Mouse (Mus musculus) mesoderm, embryonic 11.5 days (tissue): ENCODE data around the gene Gm20388.

Experiments used
- DNase-seq: peaks from one replicate; pipeline ENCODE4 v3.0.0-alpha.2; 2012; ENCODE audit warnings: low read depth, low spot score

Gene Gm20388

DNA sequence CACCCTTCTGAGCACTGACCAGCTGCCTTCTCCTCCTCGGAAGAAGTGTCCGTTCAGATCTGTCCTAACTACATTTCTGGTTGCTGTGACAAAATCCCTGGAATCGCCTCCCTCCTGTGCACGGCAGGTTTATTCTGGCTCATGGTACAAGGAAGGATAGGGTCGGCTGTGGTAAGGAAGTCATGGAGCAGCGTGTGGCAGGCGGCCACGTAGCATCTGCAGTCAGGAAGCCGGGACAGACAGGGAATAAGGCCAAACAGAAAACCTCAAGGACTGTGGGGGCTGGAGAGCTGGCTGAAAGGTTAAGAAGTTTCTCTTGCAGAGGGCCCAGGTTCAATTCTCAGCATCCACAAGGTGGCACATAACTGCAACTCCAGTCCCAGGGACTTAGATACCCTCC is 2271.3 kb downstream of the Gm20388 start:
- DNase-seq: no peak

DNA sequence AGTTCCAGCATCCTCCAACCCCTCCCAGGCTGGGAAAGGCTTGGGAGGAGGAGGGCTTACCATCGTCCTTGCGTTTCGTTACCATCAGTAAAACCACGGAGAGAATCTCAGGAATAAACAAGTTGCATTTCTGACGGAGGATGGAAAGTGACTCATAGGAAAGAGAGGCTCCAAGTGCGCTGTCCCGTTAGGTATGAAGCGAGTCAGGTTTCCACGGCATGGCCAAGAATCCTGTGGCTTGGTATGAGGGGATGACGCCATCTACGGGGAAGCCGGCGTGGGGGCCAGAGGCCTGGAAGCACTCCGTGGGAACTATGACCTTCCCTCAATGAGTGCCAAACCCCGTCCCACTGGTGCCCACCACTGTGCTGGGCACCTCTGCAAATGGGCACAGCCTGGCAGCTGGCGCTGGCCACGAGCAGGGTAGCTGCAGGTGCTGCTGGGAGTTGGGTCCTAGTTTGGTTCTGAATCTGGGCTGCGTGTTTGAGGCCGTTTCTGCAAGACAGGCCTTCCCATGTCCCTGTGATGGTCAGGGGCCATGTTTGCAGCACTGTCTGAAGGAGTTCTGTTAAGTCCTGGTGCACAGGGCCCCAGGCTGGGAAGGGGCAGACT is 2275.8 kb downstream of the Gm20388 start:
- DNase-seq: no peak

DNA sequence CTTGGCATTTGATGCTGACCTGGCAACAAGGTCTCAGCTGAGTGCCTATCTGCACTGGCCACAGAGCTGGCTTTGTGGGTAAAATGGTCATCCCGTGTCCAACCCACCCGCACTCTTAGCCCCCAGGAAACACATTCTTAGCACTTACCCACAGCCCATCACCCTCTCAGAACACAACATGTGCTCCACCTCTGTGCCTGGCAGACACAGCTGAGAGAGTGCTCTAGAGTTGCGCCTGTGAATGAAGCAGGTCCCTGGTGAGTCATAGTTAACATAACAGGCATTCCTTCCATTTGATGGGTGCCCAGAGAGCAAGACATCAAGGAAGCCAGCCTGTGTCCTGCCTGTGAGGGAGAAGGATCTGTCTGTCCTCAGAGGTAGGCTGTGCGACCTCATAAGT is 2276.6 kb downstream of the Gm20388 start:
- no peak for DNase-seq

DNA sequence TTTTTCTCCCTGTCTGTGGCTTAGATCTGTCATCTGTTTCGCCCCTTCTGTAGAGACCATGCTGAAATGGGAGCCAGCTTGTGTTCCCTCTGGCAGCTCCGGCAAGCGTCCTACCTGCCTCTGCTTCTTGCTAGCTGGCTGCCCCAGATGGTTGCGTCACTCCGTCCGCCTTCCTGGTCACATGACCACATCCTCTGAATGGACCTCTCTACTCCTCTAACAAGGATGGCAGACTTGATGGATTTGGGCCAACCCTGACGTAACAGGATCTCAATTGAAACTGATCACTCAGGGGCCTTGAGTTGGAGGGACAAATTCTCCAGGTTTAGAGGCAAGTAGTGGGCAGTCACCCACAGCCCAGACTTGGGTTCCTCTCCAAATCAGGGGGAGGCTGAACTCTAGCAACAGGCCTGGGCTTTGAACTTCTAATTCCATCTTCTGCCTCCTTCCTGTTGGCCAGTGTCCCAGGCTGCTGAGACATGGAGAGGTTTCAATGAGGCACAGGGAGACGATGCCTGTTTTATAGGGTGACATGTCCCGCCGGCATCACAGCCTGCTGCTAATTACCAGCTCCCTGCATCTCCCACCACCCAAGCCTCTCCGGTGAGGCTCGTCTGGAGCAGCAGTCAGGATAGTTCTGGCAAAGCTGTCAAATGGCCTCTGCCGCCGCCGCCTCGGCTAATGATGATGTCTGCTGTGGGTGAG is 2279.9 kb downstream of the Gm20388 start:
- no peak for DNase-seq

DNA sequence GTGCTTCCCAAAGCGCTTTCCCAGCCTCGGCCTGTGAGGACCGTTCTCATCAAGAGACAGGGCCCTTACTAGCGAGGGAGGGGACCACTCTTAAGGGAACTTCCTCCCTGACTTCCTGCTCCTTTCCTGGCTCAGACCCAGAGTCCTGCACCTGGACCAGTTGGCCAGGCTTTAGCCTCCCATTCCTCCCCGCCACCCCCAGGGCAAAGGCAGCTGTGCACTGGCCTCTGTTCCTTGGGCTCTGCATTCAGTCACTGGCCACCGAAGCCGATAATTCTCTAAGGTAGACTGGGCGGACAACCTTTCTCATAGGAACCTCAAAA is 2280.4 kb downstream of the Gm20388 start:
- no peak for DNase-seq

DNA sequence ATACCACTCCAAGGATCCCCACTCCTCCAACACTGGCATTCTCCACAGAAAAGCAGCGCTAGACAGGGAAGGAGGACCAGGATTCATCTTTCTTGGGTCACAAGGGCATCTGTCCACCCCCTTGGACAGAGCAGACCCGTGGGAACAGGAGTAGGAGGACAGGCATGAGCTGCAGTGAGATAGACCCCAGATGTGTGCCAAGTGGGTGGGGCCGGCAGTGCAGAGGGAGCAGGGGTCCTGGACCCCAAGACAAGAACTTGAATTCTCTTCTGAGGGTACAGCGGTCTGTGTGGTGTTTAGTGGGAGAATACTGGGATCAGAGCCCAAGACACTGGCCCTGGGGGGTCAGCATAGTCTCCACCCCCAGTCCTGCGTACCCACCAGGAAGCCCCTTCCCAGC is 2282.1 kb downstream of the Gm20388 start:
- no peak for DNase-seq

DNA sequence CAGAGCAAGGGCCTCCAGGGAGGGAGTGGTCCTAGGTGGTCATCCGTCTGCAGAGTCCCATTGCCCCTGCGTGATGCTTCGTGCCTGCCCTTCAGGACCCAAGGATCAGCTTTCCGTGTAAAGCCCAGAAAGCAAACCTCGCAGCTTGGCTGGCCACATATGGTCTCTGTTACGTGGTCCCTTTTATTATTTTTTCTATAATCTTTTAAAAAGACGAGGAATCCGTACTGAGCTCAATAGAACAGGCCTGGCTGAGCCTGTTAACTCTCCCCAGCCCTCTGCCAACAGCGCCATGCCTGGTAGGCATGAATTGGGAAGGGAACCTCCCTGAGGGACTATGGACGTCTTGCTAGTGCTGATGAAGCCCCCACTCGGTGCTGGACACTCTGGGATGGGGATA is 2282.9 kb downstream of the Gm20388 start:
- no peak for DNase-seq

DNA sequence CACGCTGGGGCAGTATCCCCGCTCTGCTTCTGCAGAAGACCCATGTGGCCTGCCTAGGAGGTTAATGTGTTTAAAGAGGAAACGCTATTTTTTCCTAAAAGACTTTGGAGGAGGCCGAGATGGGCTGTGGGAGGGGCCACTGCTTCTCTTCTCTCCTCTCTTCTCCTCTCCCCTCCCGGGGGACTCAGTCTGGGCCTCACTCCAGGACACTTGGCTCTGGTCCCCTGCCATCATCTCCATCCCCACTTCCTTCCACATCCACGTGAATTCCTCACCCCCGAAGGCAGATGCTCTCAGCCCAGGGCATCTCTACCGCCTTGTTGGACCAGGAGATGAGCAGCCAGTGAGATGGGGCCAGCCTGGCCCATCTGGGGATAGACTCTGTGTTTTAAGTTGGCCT is 2283.8 kb downstream of the Gm20388 start:
- no peak for DNase-seq

DNA sequence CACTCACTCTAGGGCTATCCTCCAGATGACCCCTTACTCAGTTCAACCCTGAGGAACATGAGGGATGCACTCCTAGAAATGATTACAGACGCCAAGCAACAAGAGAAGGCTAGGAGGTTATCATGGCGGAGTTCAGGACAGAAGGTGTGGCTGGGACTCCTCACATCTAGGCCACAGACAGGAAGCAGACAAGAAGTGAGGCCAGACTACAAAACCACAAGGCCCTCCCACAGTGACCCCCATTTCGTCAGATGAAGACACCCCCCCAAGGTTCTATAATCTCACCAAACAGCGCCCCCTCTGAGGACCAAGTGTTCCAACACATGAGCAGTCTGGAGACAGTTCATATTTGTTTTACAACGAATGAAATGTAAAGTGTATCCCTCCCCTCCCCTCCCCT is 2286.7 kb downstream of the Gm20388 start:
- no peak for DNase-seq

DNA sequence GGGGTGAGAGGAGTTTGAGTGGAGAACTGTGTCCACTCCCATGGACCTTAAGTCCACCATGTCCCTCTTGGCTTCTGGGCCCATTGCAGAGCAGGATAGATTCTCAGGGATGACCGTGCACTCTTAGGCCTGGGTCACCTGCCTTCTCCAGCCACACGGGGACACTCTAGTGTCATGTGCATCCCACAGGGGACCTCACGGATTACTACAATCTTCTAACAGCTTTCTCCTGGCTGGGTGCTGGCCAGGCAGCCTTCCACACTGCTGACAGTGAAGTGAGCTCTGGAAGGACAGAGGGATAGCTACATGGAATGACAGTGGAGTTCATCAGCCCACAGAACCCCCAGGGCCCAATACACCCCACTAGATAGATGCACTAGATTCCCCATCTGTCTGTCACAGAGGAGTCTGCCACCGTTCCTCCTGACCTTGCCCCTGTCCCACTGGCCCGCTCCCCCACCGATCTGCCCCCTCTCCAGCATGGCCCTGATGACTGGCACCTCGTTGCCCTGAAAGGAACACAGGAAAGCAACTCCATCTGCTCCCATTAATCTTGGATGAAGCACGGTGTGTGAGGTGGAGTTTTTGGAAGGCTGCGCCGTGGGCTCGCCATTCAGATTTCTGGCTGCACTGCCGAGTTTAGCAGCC is 2287.9 kb downstream of the Gm20388 start:
- no peak for DNase-seq

DNA sequence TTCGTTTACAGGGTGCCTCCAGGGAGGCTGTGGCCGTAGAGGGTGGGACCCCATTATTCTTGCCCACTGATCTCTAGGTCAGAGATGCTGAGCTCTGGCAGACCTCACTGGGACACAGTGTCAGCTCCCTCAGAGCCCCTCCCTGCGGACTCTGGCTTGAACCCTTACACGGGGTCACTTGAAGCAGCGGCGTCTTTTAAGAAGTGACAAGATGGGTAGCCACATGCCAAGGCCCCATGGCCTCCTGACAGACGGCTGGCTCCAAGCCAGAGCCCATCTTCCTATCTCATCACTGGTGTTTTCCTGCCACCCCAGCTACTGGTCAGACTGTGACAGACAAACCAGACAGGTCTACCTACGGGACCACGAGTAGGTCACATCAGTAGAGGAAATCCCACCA is 2288.6 kb downstream of the Gm20388 start:
- DNase-seq: no peak

DNA sequence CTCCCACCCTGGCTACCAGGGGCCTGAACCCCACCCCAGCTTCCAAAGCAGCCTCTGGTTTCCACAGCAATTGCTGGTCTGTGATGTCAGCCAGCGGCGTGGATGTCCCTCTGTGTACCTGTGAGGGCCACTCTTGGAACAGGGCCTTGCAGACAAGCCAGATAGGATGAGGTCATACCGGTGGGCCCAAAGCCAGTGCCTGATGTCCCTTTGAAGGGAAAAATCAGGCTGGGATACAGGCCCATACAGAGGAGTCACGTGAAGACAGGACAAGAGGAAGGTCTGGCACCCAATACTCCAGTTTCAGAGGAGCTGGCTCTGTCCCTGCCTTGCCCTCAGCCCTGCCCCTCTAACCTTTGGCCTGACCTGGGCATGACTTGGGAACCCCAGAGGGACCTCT is 2289.2 kb downstream of the Gm20388 start:
- no peak for DNase-seq

DNA sequence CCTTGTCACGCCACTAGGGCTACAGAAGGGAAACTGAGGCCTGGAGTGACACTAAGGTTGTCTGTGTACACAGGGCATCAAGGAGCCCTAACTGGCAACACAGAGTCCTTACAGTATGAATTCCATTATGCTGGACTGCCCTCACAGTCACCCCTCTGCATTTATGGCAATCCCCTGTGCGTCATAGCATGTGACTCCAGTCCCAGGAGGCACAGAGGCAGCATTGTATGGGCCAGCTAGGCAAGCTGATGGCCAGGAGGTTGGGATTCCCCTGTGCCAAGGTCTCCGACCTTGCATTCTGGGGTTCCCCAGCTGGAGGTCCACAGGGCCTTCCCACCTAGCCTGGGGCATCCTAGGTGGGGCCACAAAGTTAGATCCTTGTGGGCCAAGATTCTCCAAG is 2300.9 kb downstream of the Gm20388 start:
- no peak for DNase-seq

DNA sequence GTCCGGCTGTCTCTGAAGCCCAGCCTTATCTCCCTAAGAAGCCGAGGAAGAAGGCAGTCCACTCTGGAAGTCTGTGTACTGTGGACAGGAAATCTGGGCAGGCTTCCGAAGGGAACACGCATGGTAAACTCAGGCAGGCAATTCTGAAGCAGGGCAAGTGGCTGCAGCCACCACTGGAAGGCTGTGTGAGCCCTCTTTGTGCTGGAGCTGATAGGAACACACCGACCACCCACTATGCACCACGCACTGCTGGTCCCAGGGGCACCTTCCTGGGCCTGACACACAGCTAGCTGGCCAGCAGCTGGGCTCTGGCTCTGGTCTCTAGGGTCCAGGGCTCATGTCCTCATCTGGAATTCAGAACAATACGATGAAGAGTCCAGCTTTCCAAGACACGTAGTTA is 2305.0 kb downstream of the Gm20388 start:
- DNase-seq: no peak

DNA sequence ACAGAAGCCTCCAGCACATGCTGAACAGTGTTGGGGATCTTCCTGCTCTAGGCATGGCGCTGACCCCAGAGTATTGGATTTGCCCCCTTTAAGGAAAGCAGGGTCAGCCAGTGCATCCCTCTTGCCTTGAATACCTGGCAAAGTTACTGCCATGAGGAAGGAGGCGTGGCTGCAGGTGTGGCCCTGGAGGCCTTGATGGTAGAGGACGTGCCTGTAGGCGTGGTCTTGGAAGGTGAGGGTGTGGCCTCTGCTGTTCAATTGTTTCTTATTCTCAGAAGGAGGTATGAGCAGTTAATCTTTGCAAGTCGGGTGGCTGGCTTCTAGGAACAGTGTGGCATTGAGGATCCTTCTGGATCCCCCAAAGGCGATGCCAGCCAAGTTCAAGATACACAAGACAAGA is 2305.8 kb downstream of the Gm20388 start:
- no peak for DNase-seq

DNA sequence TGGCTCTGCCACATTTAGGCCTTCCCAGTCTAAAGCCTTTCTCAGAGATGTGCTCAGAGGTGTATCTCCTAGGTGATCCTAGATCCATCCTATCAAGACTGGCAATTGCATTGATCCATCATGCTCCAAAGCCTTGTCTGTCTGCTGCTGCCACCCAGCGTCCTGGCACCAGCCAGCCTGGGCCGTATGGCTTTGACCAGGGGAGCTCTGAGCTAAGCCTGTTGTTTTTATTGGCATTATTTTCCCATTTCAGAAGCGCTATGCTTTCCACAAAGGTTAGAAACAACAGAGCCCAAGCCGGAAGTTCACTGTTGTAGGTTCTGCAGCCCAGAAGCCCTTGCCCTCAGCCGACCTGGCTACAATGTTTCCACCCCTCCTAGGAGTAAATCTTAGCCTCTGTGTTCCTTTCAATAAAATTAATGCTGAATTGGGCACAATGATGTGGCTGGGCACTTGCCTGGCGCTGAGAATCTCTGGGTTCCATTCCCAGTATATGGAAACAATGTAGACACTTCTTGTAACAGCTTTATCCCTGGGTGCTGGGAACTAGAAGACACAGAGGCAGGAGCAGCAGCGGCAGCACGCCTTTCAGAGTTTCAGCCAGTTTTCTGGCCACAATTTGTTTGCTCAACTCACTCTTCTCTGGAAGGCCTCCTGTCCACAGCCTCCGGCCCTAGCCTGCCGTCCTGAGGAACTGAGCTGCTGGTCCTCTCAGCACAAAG is 2307.0 kb downstream of the Gm20388 start:
- no peak for DNase-seq

DNA sequence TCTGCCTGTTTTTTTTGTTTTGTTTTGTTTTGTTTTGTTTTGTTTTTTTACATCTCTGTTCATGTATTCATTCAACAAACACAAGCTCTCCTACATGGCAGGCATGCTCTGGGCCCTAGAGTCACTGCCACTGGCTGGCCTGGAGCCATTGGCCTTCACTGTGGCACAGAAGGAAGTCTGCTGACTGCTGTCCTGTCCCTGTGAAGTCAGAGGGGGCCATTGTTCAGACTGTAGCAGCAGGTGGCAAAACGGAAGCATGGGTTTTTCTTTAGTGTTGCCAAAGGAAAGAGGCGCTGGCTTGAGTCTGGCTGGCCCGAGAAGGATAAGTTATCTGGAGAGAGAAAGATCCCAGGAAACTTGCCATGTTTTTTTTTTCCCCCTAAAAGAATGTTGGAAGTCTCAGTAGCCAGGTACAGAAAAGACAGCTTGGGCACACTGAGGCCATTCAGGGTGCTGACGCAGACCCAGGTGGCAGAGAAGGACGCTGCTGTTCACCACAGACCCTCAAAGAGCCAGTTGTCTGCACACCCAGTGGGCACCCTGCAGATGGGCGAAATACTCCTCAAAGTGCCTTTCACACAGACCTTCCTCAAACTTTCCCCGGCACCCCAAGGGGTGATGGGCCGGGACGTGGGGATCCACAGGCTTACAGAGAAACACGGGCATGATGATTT is 2313.5 kb downstream of the Gm20388 start:
- no peak for DNase-seq

DNA sequence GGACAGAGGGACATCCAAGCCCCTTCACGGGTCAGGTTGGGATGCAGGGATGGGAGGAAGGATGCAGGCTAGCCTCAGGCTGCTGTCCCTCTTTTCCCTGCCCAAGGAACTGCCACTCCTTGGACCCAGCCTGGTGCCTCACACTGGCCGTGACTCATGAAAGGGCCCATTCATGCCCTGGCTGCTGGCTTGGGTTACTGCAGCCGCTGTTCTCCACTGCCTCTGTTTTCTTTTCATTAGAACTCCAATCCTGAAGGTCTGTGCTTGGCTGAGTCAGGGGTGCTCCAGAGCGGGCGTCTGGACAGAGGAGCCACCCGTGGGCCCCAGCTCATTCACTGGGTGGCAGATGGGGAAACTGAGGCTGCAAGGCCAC is 2314.0 kb downstream of the Gm20388 start:
- peak; percentile 44 for DNase-seq

DNA sequence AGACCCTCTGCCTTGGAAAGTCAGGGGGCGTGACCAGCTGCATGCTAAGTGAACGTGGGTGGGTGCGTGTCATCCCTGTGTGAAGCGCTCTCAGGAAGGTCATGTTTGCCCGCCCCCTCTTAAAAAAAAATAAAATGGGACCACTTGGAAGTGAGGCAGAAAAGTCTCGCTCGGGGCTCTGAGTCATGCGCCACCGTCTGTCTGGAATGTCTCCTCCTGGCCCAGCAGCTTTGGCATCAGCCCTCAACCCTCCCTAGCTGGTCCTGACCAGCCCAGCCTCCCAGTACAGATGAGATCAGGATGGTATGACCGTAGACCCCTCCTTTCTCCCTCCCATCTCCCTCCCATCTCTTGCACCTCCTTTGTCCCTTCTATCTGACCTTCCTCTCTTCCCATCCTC is 2314.8 kb downstream of the Gm20388 start:
- DNase-seq: no peak

DNA sequence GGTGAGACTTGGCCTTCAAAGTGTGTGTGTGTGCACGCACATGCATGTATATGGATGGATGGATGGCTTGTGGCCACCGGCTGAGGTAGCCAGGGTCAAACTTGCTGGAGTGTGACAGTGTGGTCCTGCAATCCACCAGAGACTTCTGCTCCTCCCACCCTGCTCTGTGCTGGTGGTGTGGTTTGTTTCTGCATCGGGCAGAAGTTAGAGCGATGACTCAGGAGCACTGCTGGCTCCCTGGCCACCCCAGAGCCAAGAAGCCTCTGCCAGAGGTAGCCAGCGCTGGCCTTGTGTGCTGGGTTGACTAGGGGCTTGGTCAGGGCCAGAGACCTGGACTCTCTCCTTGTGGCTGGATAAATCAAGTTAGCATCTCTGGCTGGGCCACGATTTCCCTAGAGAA is 2316.7 kb downstream of the Gm20388 start:
- DNase-seq: no peak

DNA sequence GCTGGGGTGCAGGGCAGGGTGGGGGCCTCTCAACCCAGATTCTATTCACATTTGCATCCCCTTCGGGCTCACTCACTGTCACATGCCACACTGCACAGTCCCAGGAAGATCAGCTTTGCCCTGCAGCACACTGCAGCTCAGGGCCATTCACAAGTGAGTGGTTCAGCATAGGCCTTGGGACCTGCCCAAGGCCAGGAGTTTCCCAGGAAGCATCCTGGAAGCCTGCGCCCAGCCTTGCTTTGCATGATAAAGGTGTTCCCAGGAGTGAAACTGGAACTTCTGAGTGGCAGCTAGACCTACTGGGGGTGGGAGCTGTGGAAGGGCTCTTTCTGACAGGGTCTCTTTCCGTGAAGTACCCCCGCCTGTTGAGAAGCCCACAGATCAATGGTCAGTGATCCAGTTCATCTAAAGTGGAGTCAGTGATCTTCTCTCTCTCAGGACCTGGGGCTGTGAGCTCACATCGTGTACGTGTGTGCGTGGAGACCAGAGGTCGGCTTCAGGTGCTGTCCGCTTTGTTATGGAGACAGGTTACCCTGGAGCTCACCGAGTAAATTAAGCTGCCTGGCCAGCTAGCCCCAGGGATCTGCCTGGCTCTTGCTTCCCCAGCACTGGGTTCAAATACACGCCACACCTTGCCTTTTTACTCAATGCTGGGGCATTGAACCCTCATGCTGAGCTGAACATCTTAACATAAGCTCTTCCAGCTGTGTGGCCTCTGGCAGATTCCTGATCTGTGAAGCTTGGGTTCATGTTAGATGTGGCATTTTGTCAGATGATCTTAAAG is 2318.3 kb downstream of the Gm20388 start:
- DNase-seq: no peak
